In genomic region chr3:14863922-14864321, GRCm38 (mm10) we compare ENCODE assay signal across 19 mouse cellular contexts. TPM values are rescaled to one million over a fixed set of nuclear protein-coding genes. Genes with fewer than 3 reads are reported as not detected.
"Had no signal": no experiment of that assay in that cellular context is flagged by ENCODE, and none has a peak within 500 bp of the region (broad histone marks: within the 10 kb centered on the region; RNA-seq: fewer than 3 reads in every experiment).

No protein-coding gene starts in this region.

- H3K9me3 ChIP-seq: limb, embryonic 15.5 days; lung, embryonic 15.5 days; megakaryocyte, embryonic 14.5 days; midbrain, embryonic 12.5 days; neural tube, embryonic 12.5 days; stomach, embryonic 15.5 days had no signal

- H3K4me1 ChIP-seq: stomach, embryonic 15.5 days had no signal

- H3K27ac ChIP-seq: kidney, postnatal 0 days; limb, embryonic 15.5 days; lung, embryonic 15.5 days; macrophage; midbrain, embryonic 12.5 days; neural tube, embryonic 12.5 days; stomach, embryonic 15.5 days had no signal

- H3K9ac ChIP-seq: limb, embryonic 15.5 days; lung, embryonic 15.5 days; stomach, embryonic 15.5 days had no signal

- H3K36me3 ChIP-seq: limb, embryonic 15.5 days; lung, embryonic 15.5 days; midbrain, embryonic 12.5 days; neural tube, embryonic 12.5 days; stomach, embryonic 15.5 days had no signal

- H3K27me3 ChIP-seq: limb, embryonic 15.5 days; lung, embryonic 15.5 days; midbrain, embryonic 12.5 days; neural tube, embryonic 12.5 days; stomach, embryonic 15.5 days had no signal

- DNase-seq: kidney, adult 8-10 months; layer of hippocampus, adult 9-11 months; layer of hippocampus, postnatal 36 days; lung, postnatal 14 days; right cerebral cortex, postnatal 14 days; thymus, adult 2 months; thymus, postnatal 36 days had no signal

- ATAC-seq: intestine, postnatal 0 days had no signal

RNA-seq across cellular contexts. Expression of gene Car3, which starts 0.6 kb away (rescaled TPM):
- polyA plus RNA-seq: macrophage had no signal

RNA-seq across cellular contexts. Expression of gene Car1, which starts 55.8 kb away (rescaled TPM):
- total RNA-seq: layer of hippocampus, adult 18-20 months; layer of hippocampus, postnatal 36 days; left cerebral cortex, postnatal 25 days; midbrain, postnatal 0 days had no signal
- polyA plus RNA-seq: macrophage; midbrain, embryonic 12.5 days; neural tube, embryonic 12.5 days had no signal
